Mouse (Mus musculus): Measurements from ENCODE around the gene Gm13693. TPM values are rescaled to one million over a fixed set of nuclear protein-coding genes. Genes with fewer than 3 reads are reported as not detected.
"Not testable (repeated sequence)": the region's sequence is repeated elsewhere in the genome, so short reads cannot be mapped to it uniquely, and the experiment has no call there.

Gm13693 gene
- polyA plus RNA-seq, 1 experiment from 2014 or later: not detected

- not testable (repeated sequence) for ATAC-seq (ENCODE audit: insufficient number of reproducible peaks, insufficient read depth, low FRiP score, low read depth); H3K27me3 ChIP-seq (ENCODE audit: control insufficient read depth, insufficient read depth, low read length); H3K4me3 ChIP-seq (ENCODE audit: low read depth, low read length); H3K4me1 ChIP-seq (ENCODE audit: control insufficient read depth, insufficient read depth, low read length); H3K9ac ChIP-seq (replicated peaks; ENCODE audit: low read depth, low read length); H3K27ac ChIP-seq (ENCODE audit: low read length); H3K4me2 ChIP-seq (replicated peaks; ENCODE audit: low read depth, low read length); H3K36me3 ChIP-seq (ENCODE audit: control insufficient read depth, insufficient read depth, low read length); H3K9me3 ChIP-seq (ENCODE audit: control insufficient read depth, low read depth, low read length)
- WGBS: no CpG with 5 or more reads among the region's 6 CpGs
These were observed 23.1 kb downstream of the Gm13693 start, which contains the start of gene Gm13697 for GRCm38 (mm10) chr2:83984443-83984842. Gene Gm13697, plus strand, starts transcription at chr2:83984743.

DNA sequence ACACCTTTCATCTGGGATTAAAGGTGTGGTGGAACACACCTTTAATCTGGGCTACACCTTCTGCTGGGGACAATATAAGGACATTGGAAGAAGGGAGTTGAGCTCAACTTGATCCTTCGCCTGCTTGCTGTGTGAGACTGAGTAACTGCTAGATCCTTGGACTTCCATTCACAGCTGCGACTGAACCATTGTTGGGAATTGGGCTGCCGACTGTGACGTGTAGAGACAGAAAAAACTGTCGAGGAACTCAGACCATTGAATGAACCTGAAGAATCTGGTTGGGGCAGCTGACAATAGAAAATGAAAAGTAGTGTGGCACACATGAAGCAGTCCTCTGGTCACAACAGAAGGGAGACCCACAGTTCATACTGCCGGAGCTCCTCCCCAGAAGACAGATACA, 28.9 kb downstream of the Gm13693 start, which contains the start of gene Gm13691:
TSS of gene Gm13691 (plus strand) at position 301 of the 400 bp plus-strand sequence.
- not testable (repeated sequence) for H3K4me1 ChIP-seq (ENCODE audit: control insufficient read depth, insufficient read depth, low read length); H3K4me2 ChIP-seq (replicated peaks; ENCODE audit: low read depth, low read length); ATAC-seq (ENCODE audit: insufficient number of reproducible peaks, insufficient read depth, low FRiP score, low read depth); H3K27me3 ChIP-seq (ENCODE audit: control insufficient read depth, insufficient read depth, low read length); H3K9me3 ChIP-seq (ENCODE audit: control insufficient read depth, low read depth, low read length); H3K4me3 ChIP-seq (ENCODE audit: low read depth, low read length); H3K27ac ChIP-seq (ENCODE audit: low read length); H3K9ac ChIP-seq (replicated peaks; ENCODE audit: low read depth, low read length); H3K36me3 ChIP-seq (ENCODE audit: control insufficient read depth, insufficient read depth, low read length)
- no CpG with 5 or more reads among the region's 6 CpGs for WGBS

DNA sequence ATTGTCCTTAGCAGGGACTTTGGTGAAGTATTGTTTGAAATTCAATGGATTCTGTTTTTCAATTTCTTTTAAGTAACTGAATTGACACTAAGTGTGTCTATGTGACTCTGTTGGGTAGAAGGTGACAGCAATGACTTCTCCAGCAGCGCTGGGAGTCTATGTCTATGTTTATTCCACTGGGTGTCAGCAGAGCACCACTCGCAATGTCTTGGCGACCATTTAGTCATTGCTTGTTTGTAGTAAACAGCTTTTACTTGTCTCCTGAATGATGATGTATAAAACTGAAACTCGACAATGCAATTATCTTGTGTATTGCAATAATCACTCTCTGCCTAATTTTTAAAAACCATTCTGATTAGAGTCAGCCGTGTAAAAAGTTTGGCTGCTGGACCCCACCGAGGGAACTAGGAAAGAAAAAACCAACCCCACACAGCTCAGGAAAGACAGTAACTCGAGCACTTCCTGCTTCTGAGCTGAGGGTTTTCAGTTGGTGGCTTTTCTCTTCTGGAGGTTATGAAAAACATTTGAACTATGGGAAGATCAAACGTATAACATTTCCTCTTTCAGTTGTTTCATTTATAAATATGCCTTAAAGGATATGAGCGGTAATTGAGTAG, 32.4 kb downstream of the Gm13693 start:
- H3K4me3 ChIP-seq (ENCODE audit: low read depth, low read length); H3K4me1 ChIP-seq (ENCODE audit: control insufficient read depth, insufficient read depth, low read length); H3K27me3 ChIP-seq (ENCODE audit: control insufficient read depth, insufficient read depth, low read length); ATAC-seq (ENCODE audit: insufficient number of reproducible peaks, insufficient read depth, low FRiP score, low read depth); H3K9me3 ChIP-seq (ENCODE audit: control insufficient read depth, low read depth, low read length); H3K9ac ChIP-seq (replicated peaks; ENCODE audit: low read depth, low read length); H3K36me3 ChIP-seq (ENCODE audit: control insufficient read depth, insufficient read depth, low read length); H3K27ac ChIP-seq (ENCODE audit: low read length); H3K4me2 ChIP-seq (replicated peaks; ENCODE audit: low read depth, low read length): not testable (repeated sequence)
- 42% methylated on average over 7 of the region's 9 CpGs for WGBS

DNA sequence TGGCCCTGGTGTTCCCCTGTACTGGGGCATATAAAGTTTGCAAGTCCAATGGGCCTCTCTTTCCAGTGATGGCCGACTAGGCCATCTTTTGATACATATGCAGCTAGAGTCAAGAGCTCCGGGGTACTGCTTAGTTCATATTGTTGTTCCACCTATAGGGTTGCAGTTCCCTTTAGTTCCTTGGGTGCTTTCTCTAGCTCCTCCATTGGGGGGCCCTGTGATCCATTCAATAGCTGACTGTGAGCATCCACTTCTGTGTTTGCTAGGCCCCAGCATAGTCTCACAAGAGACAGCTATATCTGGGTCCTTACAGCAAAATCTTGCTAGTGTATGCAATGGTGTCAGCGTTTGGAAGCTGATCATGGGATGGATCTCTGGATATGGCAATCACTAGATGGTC, 33.2 kb downstream of the Gm13693 start:
- H3K9ac ChIP-seq (replicated peaks; ENCODE audit: low read depth, low read length); H3K27ac ChIP-seq (ENCODE audit: low read length); H3K36me3 ChIP-seq (ENCODE audit: control insufficient read depth, insufficient read depth, low read length); H3K4me1 ChIP-seq (ENCODE audit: control insufficient read depth, insufficient read depth, low read length); H3K4me2 ChIP-seq (replicated peaks; ENCODE audit: low read depth, low read length); H3K4me3 ChIP-seq (ENCODE audit: low read depth, low read length); H3K9me3 ChIP-seq (ENCODE audit: control insufficient read depth, low read depth, low read length); H3K27me3 ChIP-seq (ENCODE audit: control insufficient read depth, insufficient read depth, low read length); ATAC-seq (ENCODE audit: insufficient number of reproducible peaks, insufficient read depth, low FRiP score, low read depth): not testable (repeated sequence)
- WGBS: no CpG with 5 or more reads among the region's 3 CpGs

GRCm38 (mm10) chr2:84008913-84009312, 47.6 kb downstream of the Gm13693 start:
- WGBS: 43% methylated on average over 1 of the region's 1 CpGs
- no peak overlapping the region for H3K27ac ChIP-seq (ENCODE audit: low read length)

GRCm38 (mm10) chr2:84009818-84010217, 48.5 kb downstream of the Gm13693 start:
- Histone ChIP-seq H3K4me2 (replicated peaks; ENCODE audit: low read depth, low read length) (no peak overlapping the region), H3K9ac (replicated peaks; ENCODE audit: low read depth, low read length) (no peak overlapping the region), H3K9me3 (ENCODE audit: control insufficient read depth, low read depth, low read length) (no peaks in the 10 kb centered on the region), H3K4me1 (ENCODE audit: control insufficient read depth, insufficient read depth, low read length) (0 out of 2 replicates have a peak, but pooled peaks cover 3% of the 10 kb centered on the region), H3K4me3 (ENCODE audit: low read depth, low read length) (no peak overlapping the region), H3K27ac (ENCODE audit: low read length) (no peak overlapping the region), H3K27me3 (ENCODE audit: control insufficient read depth, insufficient read depth, low read length) (no peaks in the 10 kb centered on the region), H3K36me3 (ENCODE audit: control insufficient read depth, insufficient read depth, low read length) (no peaks in the 10 kb centered on the region)
- no peak for ATAC-seq (ENCODE audit: insufficient number of reproducible peaks, insufficient read depth, low FRiP score, low read depth)
- 66% methylated on average over 3 of the region's 3 CpGs for WGBS

More at GRCm38 (mm10) chr2:84008913-84009312, 47.6 kb downstream of the Gm13693 start:
- no peak for ATAC-seq (ENCODE audit: insufficient number of reproducible peaks, insufficient read depth, low FRiP score, low read depth)
- Histone ChIP-seq H3K4me2 (replicated peaks; ENCODE audit: low read depth, low read length) (no peak overlapping the region), H3K4me3 (ENCODE audit: low read depth, low read length) (no peak overlapping the region), H3K9ac (replicated peaks; ENCODE audit: low read depth, low read length) (no peak overlapping the region), H3K36me3 (ENCODE audit: control insufficient read depth, insufficient read depth, low read length) (no peaks in the 10 kb centered on the region), H3K27me3 (ENCODE audit: control insufficient read depth, insufficient read depth, low read length) (no peaks in the 10 kb centered on the region), H3K9me3 (ENCODE audit: control insufficient read depth, low read depth, low read length) (no peaks in the 10 kb centered on the region), H3K4me1 (ENCODE audit: control insufficient read depth, insufficient read depth, low read length) (0 out of 2 replicates have a peak, but pooled peaks cover 3% of the 10 kb centered on the region)

Other genes starting within 250 kb of the Gm13693 start
- 96.2 and 106 TPM in 2 replicates for gene Itgav, start 237.1 kb upstream of the Gm13693 start, polyA plus RNA-seq (2014; fragmentation: Nextera tagmentation; extraction: Ambion mirVana)
- 21.9 and 22.8 TPM in 2 replicates for gene Fam171b, start 148.9 kb upstream of the Gm13693 start, polyA plus RNA-seq (2014; fragmentation: Nextera tagmentation; extraction: Ambion mirVana)
- not detected in 2 replicates for gene Zswim2, start 20.3 kb upstream of the Gm13693 start, polyA plus RNA-seq (2014; fragmentation: Nextera tagmentation; extraction: Ambion mirVana)
- not detected in 2 replicates for gene Gm13698, start 5.8 kb upstream of the Gm13693 start, polyA plus RNA-seq (2014; fragmentation: Nextera tagmentation; extraction: Ambion mirVana)
- not detected in 2 replicates for gene Gm13695, start 5.8 kb downstream of the Gm13693 start, polyA plus RNA-seq (2014; fragmentation: Nextera tagmentation; extraction: Ambion mirVana)
- gene Gm13696, start 11.6 kb downstream of the Gm13693 start, polyA plus RNA-seq (2014; fragmentation: Nextera tagmentation; extraction: Ambion mirVana): not detected in 2 replicates
- not detected in 2 replicates for gene Gm13694, start 17.4 kb downstream of the Gm13693 start, polyA plus RNA-seq (2014; fragmentation: Nextera tagmentation; extraction: Ambion mirVana)
- not detected in 2 replicates for gene Gm13697, start 23.2 kb downstream of the Gm13693 start, polyA plus RNA-seq (2014; fragmentation: Nextera tagmentation; extraction: Ambion mirVana)
- gene Gm13691, start 29.1 kb downstream of the Gm13693 start, polyA plus RNA-seq (2014; fragmentation: Nextera tagmentation; extraction: Ambion mirVana): not detected in 2 replicates